Mouse (Mus musculus): Measurements from ENCODE around the gene Aqp2. TPM values are rescaled to one million over a fixed set of nuclear protein-coding genes. Genes with fewer than 3 reads are reported as not detected.

The Aqp2 gene
- total and polyA plus RNA-seq, 3 experiments: 0.23 to 0.34 TPM; not detected in 1

- Histone ChIP-seq H3K27me3 (ENCODE audit: control insufficient read depth, insufficient read depth, low read length) (0 out of 2 replicates have a peak, but pooled peaks cover 2% of the 10 kb centered on the region), H3K9ac (ENCODE audit: low read depth, low read length) (no peak overlapping the region), H3K4me1 (ENCODE audit: control insufficient read depth, insufficient read depth, low read length) (no peaks in the 10 kb centered on the region), H3K4me3 (no peak overlapping the region), H3K79me2 (replicated peaks; ENCODE audit: control insufficient read depth, insufficient read depth, low read length) (no peaks in the 10 kb centered on the region), H3K27ac (no peak overlapping the region), H3K36me3 (ENCODE audit: control insufficient read depth, insufficient read depth, low read length) (no peaks in the 10 kb centered on the region)
- WGBS: 3% methylated on average over 12 of the region's 12 CpGs
- intact Hi-C loops (cut with DNase I): no loop called here
- peak; percentile 34 to 41 for DNase-seq
- TF ChIP-seq EP300 (IDR thresholded peaks at IDR 0.05; ENCODE audit: insufficient read depth, low read depth, low read length) (no peak), CTCF (IDR thresholded peaks at IDR 0.05) (no peak), POLR2A (IDR thresholded peaks at IDR 0.05; ENCODE audit: insufficient read depth, low read depth, low read length) (no peak)
Measured at GRCm38 (mm10) chr15:99614753-99615152, 35.9 kb downstream of the Aqp2 start.

GRCm38 (mm10) chr15:99615246-99615645 is 36.4 kb downstream of the Aqp2 start:
- TF ChIP-seq POLR2A (IDR thresholded peaks at IDR 0.05; ENCODE audit: insufficient read depth, low read depth, low read length) (no peak), EP300 (IDR thresholded peaks at IDR 0.05; ENCODE audit: insufficient read depth, low read depth, low read length) (no peak)
- no peak overlapping the region for H3K27ac ChIP-seq
- H3K79me2 ChIP-seq (replicated peaks; ENCODE audit: control insufficient read depth, insufficient read depth, low read length): no peaks in the 10 kb centered on the region
- no peaks in the 10 kb centered on the region for H3K4me1 ChIP-seq (ENCODE audit: control insufficient read depth, insufficient read depth, low read length)
- no peak overlapping the region for H3K4me3 ChIP-seq
- no peaks in the 10 kb centered on the region for H3K36me3 ChIP-seq (ENCODE audit: control insufficient read depth, insufficient read depth, low read length)
- H3K27me3 ChIP-seq (ENCODE audit: control insufficient read depth, insufficient read depth, low read length): no peaks in the 10 kb centered on the region
- WGBS: 40% methylated on average over 9 of the region's 9 CpGs
- DNase-seq: no peak
- H3K9ac ChIP-seq (ENCODE audit: low read depth, low read length): no peak overlapping the region
- intact Hi-C loops (cut with DNase I): no loop called here

GRCm38 (mm10) chr15:99618595-99618994 is 39.7 kb downstream of the Aqp2 start:
- no peaks in the 10 kb centered on the region for H3K4me1 ChIP-seq (ENCODE audit: control insufficient read depth, insufficient read depth, low read length)
- no peak overlapping the region for H3K4me3 ChIP-seq
- no peak overlapping the region for H3K9ac ChIP-seq (ENCODE audit: low read depth, low read length)
- WGBS: 91% methylated on average over 3 of the region's 3 CpGs
- H3K27me3 ChIP-seq (ENCODE audit: control insufficient read depth, insufficient read depth, low read length): no peaks in the 10 kb centered on the region
- no peaks in the 10 kb centered on the region for H3K79me2 ChIP-seq (replicated peaks; ENCODE audit: control insufficient read depth, insufficient read depth, low read length)
- DNase-seq: no peak
- no peak overlapping the region for H3K27ac ChIP-seq
- no peaks in the 10 kb centered on the region for H3K36me3 ChIP-seq (ENCODE audit: control insufficient read depth, insufficient read depth, low read length)
- intact Hi-C loops (cut with DNase I): no loop called here
- TF ChIP-seq CTCF (IDR thresholded peaks at IDR 0.05): no peak
- no peak for TF ChIP-seq POLR2A (IDR thresholded peaks at IDR 0.05; ENCODE audit: insufficient read depth, low read depth, low read length)
- no peak for TF ChIP-seq EP300 (IDR thresholded peaks at IDR 0.05; ENCODE audit: insufficient read depth, low read depth, low read length)

- DNase-seq: no peak
- Histone ChIP-seq H3K36me3 (ENCODE audit: control insufficient read depth, insufficient read depth, low read length) (no peaks in the 10 kb centered on the region), H3K4me1 (ENCODE audit: control insufficient read depth, insufficient read depth, low read length) (no peaks in the 10 kb centered on the region), H3K9ac (ENCODE audit: low read depth, low read length) (no peak overlapping the region), H3K4me3 (no peak overlapping the region), H3K79me2 (replicated peaks; ENCODE audit: control insufficient read depth, insufficient read depth, low read length) (no peaks in the 10 kb centered on the region), H3K27ac (no peak overlapping the region), H3K27me3 (ENCODE audit: control insufficient read depth, insufficient read depth, low read length) (no peaks in the 10 kb centered on the region)
- intact Hi-C loops (cut with DNase I): no loop called here
- no peak for TF ChIP-seq EP300 (IDR thresholded peaks at IDR 0.05; ENCODE audit: insufficient read depth, low read depth, low read length)
- no peak for TF ChIP-seq CTCF (IDR thresholded peaks at IDR 0.05)
- TF ChIP-seq POLR2A (IDR thresholded peaks at IDR 0.05; ENCODE audit: insufficient read depth, low read depth, low read length): no peak
- 82% methylated on average over 4 of the region's 4 CpGs for WGBS
Measured at GRCm38 (mm10) chr15:99619821-99620220, 41.0 kb downstream of the Aqp2 start.

GRCm38 (mm10) chr15:99622063-99622462 is 43.2 kb downstream of the Aqp2 start:
- intact Hi-C loops (cut with DNase I): no loop called here

GRCm38 (mm10) chr15:99631618-99632017 is 52.8 kb downstream of the Aqp2 start:
- H3K27me3 ChIP-seq (ENCODE audit: control insufficient read depth, insufficient read depth, low read length): no peaks in the 10 kb centered on the region
- no peak overlapping the region for H3K4me3 ChIP-seq
- TF ChIP-seq POLR2A (IDR thresholded peaks at IDR 0.05; ENCODE audit: insufficient read depth, low read depth, low read length): no peak
- peak; percentile 49 for TF ChIP-seq CTCF (IDR thresholded peaks at IDR 0.05)
- no peak for TF ChIP-seq EP300 (IDR thresholded peaks at IDR 0.05; ENCODE audit: insufficient read depth, low read depth, low read length)
- no peak for DNase-seq
- no peaks in the 10 kb centered on the region for H3K79me2 ChIP-seq (replicated peaks; ENCODE audit: control insufficient read depth, insufficient read depth, low read length)
- no peaks in the 10 kb centered on the region for H3K4me1 ChIP-seq (ENCODE audit: control insufficient read depth, insufficient read depth, low read length)
- H3K27ac ChIP-seq: no peak overlapping the region
- H3K9ac ChIP-seq (ENCODE audit: low read depth, low read length): no peak overlapping the region
- H3K36me3 ChIP-seq (ENCODE audit: control insufficient read depth, insufficient read depth, low read length): no peaks in the 10 kb centered on the region
- intact Hi-C loops (cut with DNase I): loop anchor here (5.0 kb wide), 1 partner anchor 36 kb away; no protein-coding TSS in a partner anchor

More at GRCm38 (mm10) chr15:99622063-99622462, 43.2 kb downstream of the Aqp2 start:
- TF ChIP-seq EP300 (IDR thresholded peaks at IDR 0.05; ENCODE audit: insufficient read depth, low read depth, low read length): no peak
- no peak for TF ChIP-seq CTCF (IDR thresholded peaks at IDR 0.05)
- TF ChIP-seq POLR2A (IDR thresholded peaks at IDR 0.05; ENCODE audit: insufficient read depth, low read depth, low read length): no peak
- H3K79me2 ChIP-seq (replicated peaks; ENCODE audit: control insufficient read depth, insufficient read depth, low read length): no peaks in the 10 kb centered on the region
- H3K9ac ChIP-seq (ENCODE audit: low read depth, low read length): no peak overlapping the region
- DNase-seq: no peak
- no peaks in the 10 kb centered on the region for H3K4me1 ChIP-seq (ENCODE audit: control insufficient read depth, insufficient read depth, low read length)
- no peaks in the 10 kb centered on the region for H3K36me3 ChIP-seq (ENCODE audit: control insufficient read depth, insufficient read depth, low read length)
- no peak overlapping the region for H3K27ac ChIP-seq
- no peaks in the 10 kb centered on the region for H3K27me3 ChIP-seq (ENCODE audit: control insufficient read depth, insufficient read depth, low read length)
- H3K4me3 ChIP-seq: no peak overlapping the region
- WGBS: 91% methylated on average over 11 of the region's 11 CpGs

Other genes with a start within 250 kb of the Aqp2 start
- gene Fmnl3, start 208.6 kb upstream of the Aqp2 start, total RNA-seq (2021): 10 to 100 TPM; 14.6 to 18.1 TPM
- gene Fmnl3, start 208.6 kb upstream of the Aqp2 start, polyA plus RNA-seq (2012; rRNA removed): 18.6 and 29.3 TPM in 2 replicates
- 100 to 1,000 TPM; 207 to 253 TPM for gene Tmbim6, start 186.2 kb upstream of the Aqp2 start, total RNA-seq (2021)
- 334 and 409 TPM in 2 replicates for gene Tmbim6, start 186.2 kb upstream of the Aqp2 start, polyA plus RNA-seq (2012; rRNA removed)
- gene Nckap5l, start 121.3 kb upstream of the Aqp2 start, total RNA-seq (2021): 1 to 10 TPM; 4.2 to 5.2 TPM
- 3.5 and 4.5 TPM in 2 replicates for gene Nckap5l, start 121.3 kb upstream of the Aqp2 start, polyA plus RNA-seq (2012; rRNA removed)
- 1 to 10 TPM; 2.5 to 3.1 TPM for gene Bcdin3d, start 104.3 kb upstream of the Aqp2 start, total RNA-seq (2021)
- 4.2 and 4.3 TPM in 2 replicates for gene Bcdin3d, start 104.3 kb upstream of the Aqp2 start, polyA plus RNA-seq (2012; rRNA removed)
- under 1 TPM; 0.07 to 0.39 TPM for gene Faim2, start 50.9 kb upstream of the Aqp2 start, total RNA-seq (2021)
- gene Faim2, start 50.9 kb upstream of the Aqp2 start, polyA plus RNA-seq (2012; rRNA removed): 0.26 and 0.53 TPM in 2 replicates
- gene Aqp5, start 11.7 kb downstream of the Aqp2 start, total RNA-seq (2021): under 1 TPM in 1 of 2 experiments, not detected in 1; 0.42 TPM
- gene Aqp5, start 11.7 kb downstream of the Aqp2 start, polyA plus RNA-seq (2012; rRNA removed): 0.91 and 7.2 TPM in 2 replicates
- gene Aqp6, start 22.3 kb downstream of the Aqp2 start, total RNA-seq (2021): under 1 TPM; 0.18 to 0.27 TPM
- 0.08 and 0.18 TPM in 2 replicates for gene Aqp6, start 22.3 kb downstream of the Aqp2 start, polyA plus RNA-seq (2012; rRNA removed)
- 1 to 10 TPM; 1.5 to 1.9 TPM for gene Racgap1, start 72.6 kb downstream of the Aqp2 start, total RNA-seq (2021)
- gene Racgap1, start 72.6 kb downstream of the Aqp2 start, polyA plus RNA-seq (2012; rRNA removed): 1.6 and 2.0 TPM in 2 replicates
- under 1 TPM; 0.42 to 0.50 TPM for gene Asic1, start 91.3 kb downstream of the Aqp2 start, total RNA-seq (2021)
- gene Asic1, start 91.3 kb downstream of the Aqp2 start, polyA plus RNA-seq (2012; rRNA removed): 1.3 TPM in 2 replicates
- 10 to 100 TPM; 20.1 to 20.6 TPM for gene Smarcd1, start 123.1 kb downstream of the Aqp2 start, total RNA-seq (2021)
- 39.0 and 58.0 TPM in 2 replicates for gene Smarcd1, start 123.1 kb downstream of the Aqp2 start, polyA plus RNA-seq (2012; rRNA removed)
- gene Gm17349, start 126.4 kb downstream of the Aqp2 start, total RNA-seq (2021): 1 to 10 TPM; 3.7 to 4.1 TPM
- not detected in 2 replicates for gene Gm17349, start 126.4 kb downstream of the Aqp2 start, polyA plus RNA-seq (2012; rRNA removed)
- gene Gpd1, start 138.5 kb downstream of the Aqp2 start, total RNA-seq (2021): 10 to 100 TPM; 51.4 to 64.6 TPM
- 125 and 177 TPM in 2 replicates for gene Gpd1, start 138.5 kb downstream of the Aqp2 start, polyA plus RNA-seq (2012; rRNA removed)
- gene Cox14, start 146.6 kb downstream of the Aqp2 start, total RNA-seq (2021): 100 to 1,000 TPM; 215 to 236 TPM
- 326 and 358 TPM in 2 replicates for gene Cox14, start 146.6 kb downstream of the Aqp2 start, polyA plus RNA-seq (2012; rRNA removed)
- 10 to 100 TPM; 17.4 to 17.9 TPM for gene Cers5, start 193.8 kb downstream of the Aqp2 start, total RNA-seq (2021)
- 21.6 and 27.9 TPM in 2 replicates for gene Cers5, start 193.8 kb downstream of the Aqp2 start, polyA plus RNA-seq (2012; rRNA removed)

Data from heart, adult 2 months (tissue).